Mouse (Mus musculus) limb, embryonic 14.5 days (tissue): ENCODE data around the gene Prph. TPM values are rescaled to one million over a fixed set of nuclear protein-coding genes. Genes with fewer than 3 reads are reported as not detected.

ENCODE experiments used
- ATAC-seq: fragments of 200-750 bp; cut with Nextera tagmentation; 2 replicates; pipeline ENCODE4 v1.8.0; 2017; ENCODE audit warnings: low read depth, moderate number of reproducible peaks, moderate TSS enrichment; ENCODE audit not compliant: low FRiP score
- DNase-seq: peaks from one replicate; pipeline ENCODE4 v3.0.0-alpha.2; 2015; ENCODE audit warnings: low spot score
- H3K27ac ChIP-seq: fragments of 300-500 bp; sonication (generic); replicated peaks from 2 replicates; pipeline ENCODE4 v1.5.1; 2014; ENCODE audit warnings: low read depth, mild to moderate bottlenecking, low read length, moderate library complexity, mixed read lengths
- H3K27me3 ChIP-seq: fragments of 300-500 bp; sonication (generic); 2 replicates; pipeline ENCODE4 v1.6.1; 2014; ENCODE audit warnings: low read length, mixed read lengths; ENCODE audit not compliant: control insufficient read depth, insufficient read depth
- H3K36me3 ChIP-seq: fragments of 300-500 bp; sonication (generic); 2 replicates; pipeline ENCODE4 v1.6.1; 2014; ENCODE audit warnings: mild to moderate bottlenecking, low read length, moderate library complexity, mixed read lengths; ENCODE audit not compliant: control insufficient read depth, insufficient read depth
- H3K4me1 ChIP-seq: fragments of 300-500 bp; sonication (generic); 2 replicates; pipeline ENCODE4 v1.6.1; 2014; ENCODE audit warnings: antibody characterized with exemption, low read length, mixed read lengths; ENCODE audit not compliant: control insufficient read depth, insufficient read depth
- H3K4me2 ChIP-seq: fragments of 300-500 bp; sonication (generic); replicated peaks from 2 replicates; pipeline ENCODE4 v1.6.1; 2014; ENCODE audit warnings: low read depth, mild to moderate bottlenecking, low read length, moderate library complexity; ENCODE audit not compliant: severe bottlenecking
- H3K4me3 ChIP-seq: fragments of 300-500 bp; sonication (generic); replicated peaks from 2 replicates; pipeline ENCODE4 v1.5.1; 2014; ENCODE audit warnings: low read length
- H3K9ac ChIP-seq: fragments of 300-500 bp; sonication (generic); 2 replicates; pipeline ENCODE4 v1.6.1; 2014; ENCODE audit warnings: mild to moderate bottlenecking, low read depth, low read length, moderate library complexity; ENCODE audit not compliant: severe bottlenecking
- H3K9me3 ChIP-seq: fragments of 300-500 bp; sonication (generic); 2 replicates; pipeline ENCODE4 v1.6.1; 2016; ENCODE audit warnings: low read length; ENCODE audit not compliant: control insufficient read depth
- POLR2A ChIP-seq: fragments of 200-500 bp; IDR thresholded peaks from 2 replicates; pipeline ENCODE4 v1.8.0; 2012; ENCODE audit warnings: inconsistent platforms, mild to moderate bottlenecking, moderate library complexity, borderline replicate concordance; ENCODE audit not compliant: insufficient read depth, insufficient read length; ENCODE audit errors: extremely low read depth
- WGBS: fragments of 180-500 bp; shearing (Covaris S2); extraction: QIAGEN DNeasy Blood & Tissue Kit; methylation state at CpG from one replicate; pipeline ENCODE4 v1.1.7; 2014; 5-methylcytosine and 5-hydroxymethylcytosine counted together
- polyA plus RNA-seq, 2 experiments: library from polyadenylated mRNA; depleted of rRNA in 1 of 2; stranded (reverse) in 1 of 2; unstranded in 1 of 2; fragments of >200 nt; fragmentation: Nextera tagmentation in 1 of 2; extraction: Ambion mirVana in 1 of 2; gene quantifications; 2 replicates each; pipeline versions ENCODE4 v1.2.1 to v1.2.3; 2012 to 2014

Gene Prph
- polyA plus RNA-seq, 2 experiments: 1.3 to 4.2 TPM

GRCm38 (mm10) chr15:99033498-99034270 is 21.3 kb upstream of the Prph start:
- no peaks in the 10 kb centered on the region for H3K9me3 ChIP-seq
- H3K27me3 ChIP-seq: no peaks in the 10 kb centered on the region
- no peak for TF ChIP-seq POLR2A
- H3K4me1 ChIP-seq: peaks cover 17% of the 10 kb centered on the region
- peaks cover 28% of the 10 kb centered on the region for H3K36me3 ChIP-seq
- no peak overlapping the region for H3K9ac ChIP-seq
- WGBS: 88% methylated on average over 7 of the region's 7 CpGs
- no peak for DNase-seq
- ATAC-seq: no peak
- H3K27ac ChIP-seq: no peak overlapping the region
- H3K4me3 ChIP-seq: no peak overlapping the region
- H3K4me2 ChIP-seq: no peak overlapping the region

DNA sequence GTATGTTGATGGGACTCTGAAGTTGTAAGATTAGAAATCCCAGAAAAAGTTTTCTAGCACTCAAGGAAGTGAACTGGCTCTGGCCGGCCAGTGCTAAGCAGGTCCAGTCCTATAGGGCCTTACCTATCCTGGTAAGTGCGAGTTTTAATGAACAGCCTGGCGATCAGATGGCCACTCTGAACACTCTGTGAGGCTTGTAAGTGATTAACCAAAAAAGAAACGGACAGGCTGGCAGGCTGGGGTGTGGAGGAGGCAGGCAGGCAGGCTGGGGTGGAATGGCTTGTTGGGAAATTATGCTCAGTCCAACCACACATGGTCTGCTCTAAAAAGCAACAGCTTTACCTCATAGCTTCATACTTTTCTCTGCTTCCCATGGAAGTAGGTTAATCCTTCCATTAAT is 19.5 kb upstream of the Prph start:
- no peak for TF ChIP-seq POLR2A
- peaks cover 17% of the 10 kb centered on the region for H3K4me1 ChIP-seq
- H3K9ac ChIP-seq: no peak overlapping the region
- 71% methylated on average over 4 of the region's 4 CpGs for WGBS
- DNase-seq: no peak
- H3K9me3 ChIP-seq: no peaks in the 10 kb centered on the region
- H3K27me3 ChIP-seq: no peaks in the 10 kb centered on the region
- no peak overlapping the region for H3K27ac ChIP-seq
- peaks cover 28% of the 10 kb centered on the region for H3K36me3 ChIP-seq
- no peak for ATAC-seq
- no peak overlapping the region for H3K4me3 ChIP-seq
- no peak overlapping the region for H3K4me2 ChIP-seq

GRCm38 (mm10) chr15:99036249-99036905 is 18.6 kb upstream of the Prph start:
- no peaks in the 10 kb centered on the region for H3K9me3 ChIP-seq
- H3K27me3 ChIP-seq: no peaks in the 10 kb centered on the region
- 94% methylated on average over 8 of the region's 8 CpGs for WGBS
- no peak overlapping the region for H3K4me3 ChIP-seq
- no peak for TF ChIP-seq POLR2A
- H3K27ac ChIP-seq: no peak overlapping the region
- peaks cover 14% of the 10 kb centered on the region for H3K4me1 ChIP-seq
- H3K9ac ChIP-seq: no peak overlapping the region
- no peak overlapping the region for H3K4me2 ChIP-seq
- DNase-seq: no peak
- peaks cover 28% of the 10 kb centered on the region for H3K36me3 ChIP-seq
- ATAC-seq: no peak

DNA sequence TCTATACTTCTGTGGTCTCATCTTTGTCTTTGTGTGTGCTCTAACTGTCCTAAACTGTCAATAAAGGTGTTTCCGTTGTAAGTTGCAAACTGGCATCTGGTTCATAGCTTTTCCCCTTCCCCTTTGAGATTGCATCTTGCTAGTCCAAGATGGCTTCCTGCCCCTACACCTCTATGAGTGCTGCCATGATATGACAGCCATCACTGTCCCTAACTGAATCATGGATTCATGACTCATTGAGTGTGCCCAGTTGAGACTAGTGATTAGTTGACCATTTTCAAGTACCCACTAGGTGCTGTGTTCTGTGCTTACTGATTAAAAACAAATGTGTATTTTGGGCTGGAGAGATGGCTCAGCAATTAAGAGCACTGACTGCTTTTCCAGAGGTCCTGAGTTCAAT is 16.9 kb upstream of the Prph start:
- Histone ChIP-seq H3K9ac (no peak overlapping the region), H3K4me1 (no peaks in the 10 kb centered on the region), H3K27me3 (no peaks in the 10 kb centered on the region), H3K36me3 (peaks cover 28% of the 10 kb centered on the region), H3K4me2 (no peak overlapping the region), H3K4me3 (no peak overlapping the region), H3K27ac (no peak overlapping the region), H3K9me3 (no peaks in the 10 kb centered on the region)
- ATAC-seq (no peak), DNase-seq (no peak)
- TF ChIP-seq POLR2A: no peak
- WGBS: 82% methylated on average over 1 of the region's 1 CpGs

- peaks cover 28% of the 10 kb centered on the region for H3K36me3 ChIP-seq
- no peak for DNase-seq
- WGBS: 92% methylated on average over 5 of the region's 5 CpGs
- H3K27ac ChIP-seq: no peak overlapping the region
- no peak overlapping the region for H3K9ac ChIP-seq
- H3K27me3 ChIP-seq: no peaks in the 10 kb centered on the region
- H3K4me2 ChIP-seq: no peak overlapping the region
- no peak for TF ChIP-seq POLR2A
- H3K9me3 ChIP-seq: no peaks in the 10 kb centered on the region
- no peak for ATAC-seq
- H3K4me3 ChIP-seq: no peak overlapping the region
- H3K4me1 ChIP-seq: no peaks in the 10 kb centered on the region
These were observed 16.2 kb upstream of the Prph start for GRCm38 (mm10) chr15:99038797-99039196.
